Mouse (Mus musculus) embryo, embryonic 10 days (tissue): ENCODE data around the gene Tinagl1.

Experiments used
- DNase-seq: peaks from one replicate; pipeline ENCODE4 v3.0.0-alpha.2; 2015; ENCODE audit warnings: low spot score

Tinagl1 gene

GRCm38 (mm10) chr4:130140992-130141402 is 33.9 kb downstream of the Tinagl1 start:
- DNase-seq: no peak

DNA sequence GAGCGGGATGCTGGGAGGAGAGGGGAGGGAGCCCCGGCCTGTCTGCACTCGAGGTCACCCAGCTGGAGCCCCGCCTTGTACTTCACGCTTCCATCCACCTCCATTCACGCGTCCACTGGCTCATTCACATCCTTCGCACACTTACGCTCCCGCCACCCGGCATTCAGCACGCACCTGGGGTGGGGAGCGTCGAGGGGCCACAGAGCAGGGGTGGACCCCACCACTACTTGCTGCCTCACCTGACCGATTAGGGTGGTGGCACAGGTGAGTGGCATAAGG is 35.8 kb downstream of the Tinagl1 start, which contains the start of gene Hcrtr1:
Gene Hcrtr1 (minus strand): TSS at position 146 of the 279 bp plus-strand sequence.
- no peak for DNase-seq

DNA sequence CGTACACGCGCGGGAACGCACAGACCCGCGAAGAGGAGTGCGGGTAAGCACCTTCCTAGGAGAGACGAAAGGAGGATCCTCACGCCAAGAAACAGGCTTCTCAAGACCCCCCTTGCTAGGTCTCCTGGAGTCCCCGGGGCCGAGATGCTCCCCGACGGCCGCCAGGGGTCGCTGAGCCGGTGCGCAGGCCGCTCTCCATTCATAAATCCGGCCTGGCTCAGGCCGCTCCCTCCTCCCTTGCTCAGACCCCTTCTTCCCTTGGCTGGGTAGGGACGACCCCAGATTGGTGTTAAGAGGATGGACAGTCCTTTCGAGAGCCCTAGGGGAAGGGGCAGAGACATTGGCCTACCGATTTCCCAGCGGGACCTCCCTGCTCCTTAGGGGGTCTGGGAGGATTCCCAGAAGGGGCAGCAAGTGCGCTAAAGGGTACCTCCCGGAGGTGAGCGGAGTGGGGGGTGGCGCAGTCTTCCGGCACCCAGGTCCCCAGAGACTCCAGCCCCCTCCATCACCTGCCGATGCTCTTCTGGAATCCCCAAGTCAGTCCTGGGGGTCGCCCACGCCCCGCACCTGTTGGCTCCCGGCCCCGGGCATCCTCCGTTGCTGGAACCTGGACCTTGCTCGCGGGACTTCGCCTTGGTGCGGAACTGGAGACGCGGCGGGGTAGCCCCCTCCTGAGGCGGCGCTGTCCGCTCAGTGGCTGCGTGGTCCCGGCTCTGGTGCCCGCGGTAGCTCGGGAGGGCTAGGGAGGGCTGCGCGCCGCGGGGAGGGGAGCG is 36.3 kb downstream of the Tinagl1 start:
- peak; percentile 87 for DNase-seq

GRCm38 (mm10) chr4:130133399-130133798 is 41.5 kb downstream of the Tinagl1 start:
- DNase-seq: no peak

- DNase-seq: no peak
These were observed 43.3 kb downstream of the Tinagl1 start for GRCm38 (mm10) chr4:130131448-130132105.

- DNase-seq: no peak
These were observed 44.1 kb downstream of the Tinagl1 start for GRCm38 (mm10) chr4:130130641-130131350.

DNA sequence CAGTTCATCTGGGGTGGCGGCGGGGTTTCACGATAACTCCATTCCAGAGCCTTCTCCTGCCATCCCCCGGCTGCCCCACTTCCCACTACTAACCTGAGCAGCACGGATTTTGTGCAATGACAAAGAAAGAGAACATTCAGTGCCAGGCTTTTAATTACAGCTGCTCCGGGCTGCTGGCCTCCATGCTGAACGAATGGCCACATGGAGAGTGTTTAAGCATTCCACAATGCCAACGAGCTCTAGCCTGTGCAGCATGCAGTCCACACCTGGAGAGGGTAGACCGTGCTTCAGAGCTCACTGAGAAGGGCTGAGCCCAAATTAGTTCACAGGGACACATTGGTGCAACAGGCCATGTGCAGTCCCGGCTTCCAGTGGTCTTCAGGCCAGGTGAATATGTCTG is 44.8 kb downstream of the Tinagl1 start:
- DNase-seq: no peak

DNA sequence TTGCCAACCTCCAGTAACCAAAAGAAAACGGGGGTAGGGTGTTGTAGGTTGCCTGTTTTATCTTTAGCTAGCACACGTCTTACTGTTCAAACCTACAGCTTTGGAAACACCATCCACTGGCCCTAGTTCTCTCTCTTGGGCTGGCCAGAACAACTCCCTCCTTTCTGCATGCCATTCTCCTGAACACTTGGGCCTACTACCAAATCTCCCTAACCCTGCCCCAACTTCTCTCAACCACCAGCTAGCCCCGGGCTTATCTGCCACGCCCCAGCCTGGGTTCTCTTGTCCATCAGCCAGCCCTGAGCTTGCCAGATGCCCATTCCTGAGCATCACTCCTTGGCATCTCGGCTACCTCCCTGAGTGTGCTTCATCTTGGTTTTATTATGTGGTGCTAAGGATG is 46.0 kb downstream of the Tinagl1 start:
- DNase-seq: no peak

- DNase-seq: peak; percentile 77
These were observed 49.0 kb downstream of the Tinagl1 start for GRCm38 (mm10) chr4:130125935-130126334.

GRCm38 (mm10) chr4:130125164-130125563 is 49.8 kb downstream of the Tinagl1 start:
- no peak for DNase-seq

DNA sequence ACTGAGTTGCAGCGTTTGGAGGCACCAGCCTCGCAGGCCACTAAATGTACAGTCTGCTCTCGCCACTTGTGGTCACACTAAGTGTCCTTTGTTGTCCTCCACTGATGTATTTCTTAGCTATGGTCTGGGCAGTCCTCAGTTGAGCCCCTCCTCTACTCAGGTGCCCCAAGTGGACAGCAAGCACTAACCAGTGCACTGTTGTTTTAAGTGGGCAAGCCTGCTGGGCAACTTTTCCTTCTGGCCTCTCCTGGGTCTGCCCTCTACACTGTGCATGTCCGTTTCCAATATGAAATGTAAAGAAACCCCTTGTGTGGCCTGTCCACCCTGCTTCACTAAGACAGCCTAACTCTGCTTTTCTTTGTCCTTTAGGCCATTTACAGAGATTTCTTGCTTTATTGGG is 50.8 kb downstream of the Tinagl1 start:
- no peak for DNase-seq

- no peak for DNase-seq
These were observed 51.9 kb downstream of the Tinagl1 start for GRCm38 (mm10) chr4:130123020-130123419.

DNA sequence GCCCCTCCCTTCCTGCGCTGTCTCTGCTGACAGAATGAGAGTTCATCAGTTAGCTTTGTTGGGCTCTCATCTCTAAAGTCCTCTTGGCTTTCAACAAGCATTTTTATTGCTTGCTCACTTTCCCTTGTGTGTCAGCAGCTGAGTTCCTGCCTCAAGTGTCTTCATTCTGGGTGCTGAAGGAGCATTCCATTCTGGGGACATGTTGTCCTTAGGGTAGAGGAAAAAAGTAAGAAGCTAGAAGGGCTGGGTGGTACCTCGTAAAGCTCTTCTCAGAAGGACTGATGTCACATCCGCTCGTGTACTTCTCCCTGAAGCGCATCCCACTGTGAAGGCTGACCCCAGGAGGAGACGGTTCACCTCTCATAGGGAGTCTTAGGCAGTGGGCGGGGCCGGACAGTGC is 53.4 kb downstream of the Tinagl1 start:
- DNase-seq: no peak

DNA sequence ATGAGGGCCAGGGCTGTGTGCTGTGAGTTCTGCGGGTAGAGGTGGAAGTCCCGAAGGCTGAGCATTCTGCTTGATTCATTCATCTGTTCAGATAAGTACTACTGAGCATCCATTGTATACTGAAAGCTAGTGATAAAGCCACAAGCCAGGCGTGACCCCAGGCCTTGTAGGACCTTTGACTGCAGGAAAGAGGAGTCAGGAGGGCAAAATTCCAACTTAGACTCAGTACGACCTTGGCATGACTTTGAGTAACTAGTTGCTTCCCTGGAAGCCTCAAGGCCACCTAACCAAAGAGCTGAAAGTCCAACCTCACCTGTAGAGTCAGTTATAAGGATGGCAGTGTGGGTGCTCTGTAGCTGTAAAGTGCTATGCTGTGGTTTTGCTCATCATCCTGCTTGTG is 54.2 kb downstream of the Tinagl1 start:
- no peak for DNase-seq
